Mouse (Mus musculus) mature B cell (primary cell): ENCODE results near the gene Gpx4.

ENCODE experiments used
- in situ Hi-C: fragments of 300-500 bp; cut with MboI; formaldehyde crosslinking; loops from 2 replicates; pipeline ENCODE4 v1.14.3; 2019

Gpx4 gene

GRCm38 (mm10) chr10:80047041-80047565, at the start of gene Gpx4:
TSS of gene Gpx4 (plus strand) at chr10:80047166.
- in situ Hi-C loops: no loop called here

DNA sequence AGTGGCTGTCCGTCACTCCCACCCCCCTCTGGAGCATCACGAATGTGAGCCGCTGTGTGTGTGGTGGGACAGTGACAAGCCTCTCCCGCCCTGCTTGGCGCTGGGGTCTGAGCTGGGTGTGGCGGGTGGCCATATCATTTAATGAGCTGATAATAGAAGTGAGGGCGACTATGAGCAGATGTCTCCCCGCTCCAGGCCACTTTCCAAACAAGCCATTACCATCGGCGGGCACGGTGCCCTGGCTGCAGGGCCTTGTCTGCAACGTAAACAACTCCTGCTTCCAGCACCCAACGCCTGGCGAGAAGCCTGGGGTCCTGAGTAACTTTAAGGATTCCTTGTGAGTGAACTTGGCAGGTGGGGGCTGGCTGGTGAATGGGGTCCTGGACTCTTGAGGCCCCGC, 49.1 kb upstream of the Gpx4 start:
- in situ Hi-C loops: no loop called here

- in situ Hi-C loops: no loop called here
Observed at GRCm38 (mm10) chr10:80001945-80002344, 45.0 kb upstream of the Gpx4 start.

DNA sequence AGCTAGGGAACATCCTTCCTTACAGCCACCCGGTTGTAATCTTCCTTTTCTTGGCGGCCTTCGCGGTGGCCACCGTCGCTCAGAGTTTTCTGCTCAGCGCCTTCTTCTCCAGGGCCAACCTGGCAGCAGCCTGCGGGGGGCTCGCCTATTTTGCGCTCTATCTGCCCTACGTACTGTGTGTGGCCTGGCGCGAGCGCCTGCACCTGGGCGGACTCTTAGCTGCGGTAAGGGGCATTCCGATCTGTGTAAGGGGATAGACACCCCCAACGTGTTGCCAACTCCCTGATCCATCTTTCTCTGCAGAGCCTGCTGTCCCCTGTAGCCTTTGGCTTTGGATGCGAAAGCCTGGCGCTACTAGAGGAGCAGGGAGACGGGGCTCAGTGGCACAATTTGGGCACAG, 44.1 kb upstream of the Gpx4 start:
- in situ Hi-C loops: no loop called here

- in situ Hi-C loops: no loop called here
Observed at GRCm38 (mm10) chr10:80003374-80004232, 43.4 kb upstream of the Gpx4 start.

- in situ Hi-C loops: no loop called here
Observed at GRCm38 (mm10) chr10:80004233-80004705, 42.7 kb upstream of the Gpx4 start.

DNA sequence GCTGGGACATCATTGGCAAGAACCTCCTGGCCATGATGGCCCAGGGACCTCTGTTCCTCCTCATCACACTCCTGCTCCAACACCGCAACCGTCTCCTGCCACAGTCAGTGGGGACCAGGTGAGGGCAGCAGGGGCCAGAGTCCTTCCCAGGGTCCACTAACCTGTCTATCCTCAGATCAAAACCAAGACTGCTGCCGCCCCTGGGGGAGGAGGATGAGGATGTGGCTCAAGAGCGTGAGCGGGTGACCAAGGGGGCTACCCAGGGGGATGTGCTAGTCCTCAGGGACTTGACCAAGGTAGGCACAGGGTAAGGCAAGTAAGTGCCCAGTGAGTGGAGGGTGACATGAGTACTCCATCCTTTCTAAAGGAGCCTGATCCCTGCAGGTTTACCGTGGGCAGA, 35.2 kb upstream of the Gpx4 start:
- in situ Hi-C loops: no loop called here

- in situ Hi-C loops: no loop called here
Observed at GRCm38 (mm10) chr10:80013609-80014008, 33.4 kb upstream of the Gpx4 start.

- in situ Hi-C loops: no loop called here
Observed at GRCm38 (mm10) chr10:80014484-80015290, 32.3 kb upstream of the Gpx4 start.

- in situ Hi-C loops: no loop called here
Observed at GRCm38 (mm10) chr10:80015583-80015982, 31.4 kb upstream of the Gpx4 start.

DNA sequence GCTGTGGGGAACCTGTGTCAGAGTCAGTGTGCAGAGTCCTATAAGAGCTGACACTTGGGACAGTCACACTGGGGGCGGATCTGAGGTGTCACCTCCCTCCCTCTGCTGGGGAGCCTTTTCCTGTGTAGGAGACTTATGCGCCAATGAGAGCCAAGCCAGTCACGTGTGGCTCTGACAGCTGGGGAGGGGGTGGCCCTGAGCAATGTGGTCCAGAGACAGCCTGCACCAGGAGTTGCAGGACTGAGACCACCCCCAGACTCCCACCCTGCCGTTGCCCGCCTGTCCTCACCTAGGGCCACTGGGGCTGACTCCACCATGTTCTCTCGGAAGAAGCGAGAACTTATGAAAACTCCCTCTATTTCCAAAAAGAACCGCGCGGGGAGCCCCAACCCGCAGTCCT, 30.5 kb upstream of the Gpx4 start, which contains the start of gene Arhgap45:
TSS of gene Arhgap45 (plus strand) at position 143 of the 400 bp plus-strand sequence.
- in situ Hi-C loops: no loop called here

DNA sequence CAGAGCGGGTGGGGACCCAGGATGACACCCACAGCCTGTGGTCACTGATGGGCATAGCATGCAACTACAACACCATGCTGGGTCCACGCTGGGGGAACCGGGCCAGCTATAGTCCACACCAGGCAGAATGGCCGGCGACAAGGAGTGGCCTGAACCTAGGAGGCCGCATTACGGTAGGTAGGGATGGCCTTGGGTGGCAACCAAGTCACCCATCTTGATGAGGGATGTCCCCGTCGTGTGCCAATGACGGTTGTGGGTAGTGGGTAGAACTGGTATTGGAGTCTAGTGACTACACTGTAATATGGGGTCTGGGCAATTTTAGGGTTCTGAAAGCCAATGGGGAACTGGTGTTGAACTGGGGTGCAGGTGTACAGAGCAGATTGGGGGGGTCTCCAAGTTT, 30.0 kb upstream of the Gpx4 start:
- in situ Hi-C loops: no loop called here

GRCm38 (mm10) chr10:80017361-80017760, 29.6 kb upstream of the Gpx4 start:
- in situ Hi-C loops: no loop called here

- in situ Hi-C loops: no loop called here
Observed at GRCm38 (mm10) chr10:80017771-80018170, 29.2 kb upstream of the Gpx4 start.

DNA sequence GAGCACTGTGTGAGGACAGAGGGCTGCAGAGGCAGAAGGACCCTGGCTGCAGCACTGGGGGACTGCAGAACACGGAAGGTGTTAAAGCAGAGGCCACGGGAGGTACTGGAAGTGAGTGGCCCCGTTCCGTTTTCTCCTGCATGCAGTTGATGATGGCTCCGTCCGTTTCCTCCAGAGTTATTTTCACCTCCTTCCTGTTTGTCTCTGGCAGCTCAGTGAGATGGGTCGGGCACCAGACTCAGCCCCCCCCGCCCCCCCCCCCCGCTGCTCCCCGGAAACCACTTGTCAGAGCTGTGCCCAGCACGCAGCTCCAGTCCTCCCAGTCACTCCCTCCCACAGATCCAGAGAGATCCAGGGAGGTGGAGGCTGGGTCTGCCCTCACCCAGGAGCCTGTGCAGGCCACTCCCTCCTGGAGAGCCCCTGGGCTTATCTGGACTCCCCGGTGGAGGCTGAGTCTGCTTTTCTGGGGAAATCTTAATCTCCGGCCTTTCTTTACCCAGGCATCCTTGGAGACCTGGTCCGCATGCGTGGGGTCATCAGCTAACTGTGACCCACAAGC, 28.1 kb upstream of the Gpx4 start:
- in situ Hi-C loops: no loop called here

DNA sequence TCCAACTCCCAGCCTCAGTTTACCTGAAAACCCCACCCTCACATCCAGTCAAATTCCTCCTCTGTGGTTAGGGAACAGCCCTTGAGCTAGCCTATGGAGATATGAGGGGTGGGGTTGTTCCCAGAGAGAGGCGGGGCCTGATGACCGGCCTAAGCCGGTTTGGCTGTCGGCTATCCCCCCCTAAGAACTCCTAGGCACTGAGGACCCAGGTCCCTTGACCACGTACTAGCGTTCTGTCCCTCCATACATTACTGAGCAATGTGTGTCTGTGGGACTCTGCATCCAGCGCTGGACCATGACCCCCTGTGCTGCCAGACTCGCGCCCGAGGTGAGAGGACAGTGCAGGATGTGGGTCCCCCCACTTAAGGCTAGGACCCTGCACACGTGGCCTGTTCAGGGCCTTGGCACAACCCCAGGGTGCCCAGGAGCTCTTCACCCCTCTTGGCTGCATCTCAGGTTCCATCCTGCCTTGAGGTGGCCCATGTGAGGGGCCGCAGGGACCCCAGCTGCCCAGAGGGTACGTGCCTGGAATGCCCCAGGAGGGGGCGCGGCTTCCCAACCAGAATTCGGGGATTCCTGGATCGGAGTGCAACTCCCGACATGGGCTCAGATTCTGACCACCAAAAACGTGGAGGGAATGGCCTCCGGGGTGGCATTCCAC, 27.4 kb upstream of the Gpx4 start:
- in situ Hi-C loops: loop anchor here (5.0 kb wide), 1 partner anchor 32 kb away; the partner anchor contains the start of gene Cnn2

DNA sequence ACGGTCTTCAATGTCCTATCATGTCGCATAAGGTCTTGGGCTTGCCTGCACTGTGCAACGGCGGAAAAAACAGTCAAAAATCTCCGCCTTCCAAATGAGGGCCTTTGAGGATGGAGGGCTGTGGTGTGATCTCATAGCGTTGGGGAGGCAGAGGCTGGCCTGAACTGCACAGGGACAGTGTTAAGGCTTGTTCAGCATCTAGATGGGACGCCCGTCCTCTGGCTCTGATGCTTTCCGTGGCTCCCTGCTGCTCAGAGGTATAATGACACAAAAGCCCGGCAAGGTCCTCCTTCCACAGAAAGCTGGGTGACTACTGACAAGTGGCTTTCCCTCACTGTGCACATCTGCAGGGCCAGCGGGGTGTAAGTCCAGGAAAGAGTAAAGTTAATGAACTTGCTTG, 26.8 kb upstream of the Gpx4 start:
- in situ Hi-C loops: loop anchor here (5.0 kb wide), 1 partner anchor 33 kb away; the partner anchor contains the start of gene Cnn2

DNA sequence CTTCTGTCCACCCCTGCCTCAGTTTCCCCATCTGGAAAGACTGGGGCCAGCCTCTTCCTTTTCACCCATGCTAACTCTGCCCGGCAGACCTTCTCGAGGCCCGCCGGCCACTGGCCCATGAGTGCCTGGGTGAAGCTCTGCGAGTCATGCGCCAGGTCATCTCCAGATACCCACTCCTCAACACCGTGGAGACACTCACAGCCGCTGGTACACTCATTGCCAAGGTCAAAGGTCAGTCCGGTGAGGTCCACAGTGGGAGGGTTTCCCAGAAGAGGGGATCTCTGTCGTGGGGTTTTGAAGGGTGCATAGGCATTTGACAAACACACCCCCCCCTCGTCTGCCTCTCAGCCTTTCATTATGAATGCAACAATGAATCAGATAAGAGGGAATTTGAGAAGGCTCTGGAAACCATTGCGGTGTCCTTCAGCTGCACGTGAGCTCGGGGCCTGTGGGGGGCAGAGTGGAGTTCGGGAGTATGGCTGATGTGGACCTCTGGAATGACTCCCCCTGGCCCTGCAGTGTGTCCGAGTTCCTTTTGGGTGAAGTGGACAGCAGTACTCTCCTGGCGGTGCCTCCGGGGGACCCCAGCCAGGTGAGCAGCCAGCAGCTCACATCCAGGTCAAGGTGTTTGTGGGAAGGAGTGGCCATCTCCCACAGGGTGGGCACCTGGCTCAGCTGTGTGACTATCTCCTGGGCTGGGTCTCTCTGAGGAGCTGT, 26.2 kb upstream of the Gpx4 start:
- in situ Hi-C loops: loop anchor here (5.0 kb wide), 1 partner anchor 33 kb away; the partner anchor contains the start of gene Cnn2

- in situ Hi-C loops: loop anchor here (5.0 kb wide), 1 partner anchor 34 kb away; the partner anchor contains the start of gene Cnn2
Observed at GRCm38 (mm10) chr10:80021320-80021641, 25.7 kb upstream of the Gpx4 start.

- in situ Hi-C loops: loop anchor here (5.0 kb wide), 1 partner anchor 35 kb away; the partner anchor contains the start of gene Cnn2
Observed at GRCm38 (mm10) chr10:80022164-80022563, 24.8 kb upstream of the Gpx4 start.

DNA sequence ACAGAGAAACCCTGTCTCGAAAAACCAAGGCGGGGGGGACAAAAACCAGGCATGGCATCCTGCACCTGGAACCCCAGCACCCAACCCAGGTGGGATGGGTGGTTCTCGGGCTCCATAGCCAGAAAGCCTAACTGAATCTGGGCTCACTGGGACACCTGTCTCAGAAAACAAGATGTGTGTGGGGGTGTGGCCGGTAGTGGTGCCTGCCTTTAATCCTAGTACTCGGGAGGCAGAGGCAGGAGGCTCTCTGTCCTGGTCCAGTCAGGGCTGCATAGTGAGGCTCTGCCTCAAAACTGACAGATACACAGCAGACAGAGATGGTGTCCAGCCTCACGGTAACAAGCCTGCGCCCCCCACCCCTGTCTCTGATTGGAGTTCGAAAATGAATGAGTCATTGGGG, 24.2 kb upstream of the Gpx4 start:
- in situ Hi-C loops: loop anchor here (5.0 kb wide), 1 partner anchor 36 kb away; the partner anchor contains the start of gene Cnn2
